Mouse (Mus musculus) kidney, embryonic 14.5 days (tissue): ENCODE results near the gene Hacd2. TPM values are rescaled to one million over a fixed set of nuclear protein-coding genes. Genes with fewer than 3 reads are reported as not detected.

ENCODE experiments used
- ATAC-seq: fragments of 200-750 bp; cut with Nextera tagmentation; 2 replicates; pipeline ENCODE4 v1.8.0; 2017; ENCODE audit warnings: moderate number of reproducible peaks, mild to moderate bottlenecking, moderate TSS enrichment, moderate library complexity; ENCODE audit not compliant: low FRiP score, low TSS enrichment
- H3K27ac ChIP-seq: fragments of 300-500 bp; sonication (generic); 2 replicates; pipeline ENCODE4 v1.5.1; 2014; ENCODE audit warnings: low read depth, mild to moderate bottlenecking, low read length, moderate library complexity, mixed read lengths
- H3K27me3 ChIP-seq: fragments of 300-500 bp; sonication (generic); 2 replicates; pipeline ENCODE4 v1.6.1; 2014; ENCODE audit warnings: mild to moderate bottlenecking, low read length; ENCODE audit not compliant: control insufficient read depth, insufficient read depth
- H3K36me3 ChIP-seq: fragments of 300-500 bp; sonication (generic); 2 replicates; pipeline ENCODE4 v1.6.1; 2014; ENCODE audit warnings: low read length, mixed read lengths; ENCODE audit not compliant: control insufficient read depth, insufficient read depth
- H3K4me1 ChIP-seq: fragments of 300-500 bp; sonication (generic); 2 replicates; pipeline ENCODE4 v1.6.1; 2014; ENCODE audit warnings: low read length, mixed read lengths; ENCODE audit not compliant: control insufficient read depth, insufficient read depth
- H3K4me2 ChIP-seq: fragments of 300-500 bp; sonication (generic); replicated peaks from 2 replicates; pipeline ENCODE4 v1.6.1; 2014; ENCODE audit warnings: low read depth, mild to moderate bottlenecking, low read length
- H3K4me3 ChIP-seq: fragments of 300-500 bp; sonication (generic); 2 replicates; pipeline ENCODE4 v1.5.1; 2014; ENCODE audit warnings: mild to moderate bottlenecking, low read length
- H3K9ac ChIP-seq: fragments of 300-500 bp; sonication (generic); 2 replicates; pipeline ENCODE4 v1.6.1; 2014; ENCODE audit warnings: low read depth, mild to moderate bottlenecking, low read length, moderate library complexity
- H3K9me3 ChIP-seq: fragments of 300-500 bp; sonication (generic); 2 replicates; pipeline ENCODE4 v1.6.1; 2016; ENCODE audit warnings: low read length; ENCODE audit not compliant: control insufficient read depth
- WGBS: fragments of 180-500 bp; shearing (Covaris S2); extraction: QIAGEN DNeasy Blood & Tissue Kit; methylation state at CpG from one replicate; pipeline ENCODE4 v1.1.7; 2014; 5-methylcytosine and 5-hydroxymethylcytosine counted together
- polyA plus RNA-seq: library from polyadenylated mRNA; unstranded; fragments of >200 nt; fragmentation: Nextera tagmentation; extraction: Ambion mirVana; gene quantifications from 2 replicates; pipeline ENCODE4 v1.2.1, GENCODE M21; 2014

The Hacd2 gene
- polyA plus RNA-seq, 1 experiment from 2014 or later: 51.4 TPM

DNA sequence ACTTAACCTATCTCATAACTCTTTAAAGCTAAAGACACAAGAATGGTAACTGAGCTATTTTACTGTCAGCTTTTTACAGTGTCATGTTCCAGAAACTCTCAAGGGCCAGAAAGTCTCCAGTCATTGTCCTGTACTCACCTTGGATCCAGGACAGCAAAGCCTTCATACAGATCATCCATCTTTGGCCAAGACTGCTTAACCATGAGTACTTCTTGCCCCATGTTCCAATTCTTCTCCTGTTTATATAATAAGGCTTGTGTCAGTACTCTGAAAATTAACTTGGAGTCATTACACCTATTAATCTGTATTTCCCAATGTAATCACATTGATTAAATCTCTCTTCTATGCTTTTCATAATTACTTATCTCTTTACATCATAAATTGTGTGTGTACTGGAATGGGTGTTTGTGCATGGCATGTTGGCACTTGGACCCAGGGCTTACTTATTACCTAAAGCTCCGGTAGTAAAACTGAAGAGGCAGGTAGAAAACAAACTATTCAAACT is 3.7 kb upstream of the Hacd2 start:
- no peaks in the 10 kb centered on the region for H3K4me1 ChIP-seq
- H3K27me3 ChIP-seq: no peaks in the 10 kb centered on the region
- WGBS: 88% methylated on average over 1 of the region's 1 CpGs
- ATAC-seq: no peak
- no peak overlapping the region for H3K27ac ChIP-seq
- no peak overlapping the region for H3K4me2 ChIP-seq
- H3K36me3 ChIP-seq: no peaks in the 10 kb centered on the region
- H3K4me3 ChIP-seq: no peak overlapping the region
- H3K9me3 ChIP-seq: no peaks in the 10 kb centered on the region
- no peak overlapping the region for H3K9ac ChIP-seq

DNA sequence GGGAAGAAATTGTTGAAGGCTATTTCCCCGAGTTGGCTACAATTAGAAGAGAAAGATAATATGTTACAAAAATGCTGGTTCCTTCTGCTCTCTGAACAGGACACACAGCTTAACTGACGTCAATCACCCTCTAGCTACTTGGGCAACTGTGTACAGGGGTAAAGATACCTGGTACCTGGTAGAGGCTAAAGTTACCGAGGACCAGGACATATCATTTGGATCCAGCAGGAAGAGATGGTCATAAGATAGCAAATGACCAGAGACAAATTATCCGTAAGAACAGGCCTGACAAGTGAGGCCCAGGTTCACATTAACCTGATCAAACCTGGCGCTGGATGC is 356 bp upstream of the Hacd2 start:
- Histone ChIP-seq H3K4me1 (no peaks in the 10 kb centered on the region), H3K4me2 (peak overlapping the region; percentile 65), H3K4me3 (peak overlapping the region; percentile 91), H3K9ac (no peak overlapping the region), H3K9me3 (no peaks in the 10 kb centered on the region), H3K27me3 (no peaks in the 10 kb centered on the region), H3K27ac (no peak overlapping the region), H3K36me3 (peaks cover 7% of the 10 kb centered on the region; the same call in 1 of the 2 replicates)
- ATAC-seq: no peak; the same call in 1 of the 2 replicates
- whole genome bisulfite sequencing: 50% methylated on average over 5 of the region's 5 CpGs

DNA sequence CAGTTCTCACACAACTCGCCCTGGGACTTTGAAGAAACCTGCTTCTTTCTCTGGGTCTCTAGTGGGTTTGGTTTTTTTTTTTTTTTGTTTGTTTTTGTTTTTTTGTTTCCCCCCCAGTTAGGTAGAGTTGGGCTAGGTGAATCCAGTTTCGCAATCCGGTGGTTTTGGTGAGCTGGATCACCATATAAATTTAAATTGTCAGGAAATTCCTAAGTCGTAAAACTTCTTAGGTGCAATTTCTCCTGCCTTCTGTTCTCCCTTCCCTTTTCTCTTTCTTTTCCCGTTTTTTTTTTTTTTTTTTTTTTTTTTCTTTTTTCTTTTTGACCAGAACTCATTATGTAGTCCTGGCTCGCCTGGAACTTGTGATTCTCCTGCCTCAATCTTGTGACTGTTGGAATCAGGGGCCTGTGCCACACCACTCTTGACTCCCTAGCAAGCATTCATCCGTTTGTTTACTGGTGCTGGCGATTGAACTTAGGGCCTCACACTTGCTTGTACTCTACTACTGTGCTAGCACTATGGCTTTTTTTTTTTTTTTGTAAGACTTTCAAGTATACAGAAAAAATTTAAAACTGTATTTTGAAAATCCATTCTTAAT is 1.0 kb downstream of the Hacd2 start:
- ATAC-seq: no peak
- H3K36me3 ChIP-seq: peaks cover 7% of the 10 kb centered on the region; the same call in 1 of the 2 replicates
- H3K4me3 ChIP-seq: peak overlapping the region; percentile 91
- peak overlapping the region; percentile 90 for H3K9ac ChIP-seq
- H3K27me3 ChIP-seq: no peaks in the 10 kb centered on the region
- H3K27ac ChIP-seq: no peak overlapping the region
- 3% methylated on average over 8 of the region's 8 CpGs for WGBS
- H3K4me1 ChIP-seq: no peaks in the 10 kb centered on the region
- peak overlapping the region; percentile 65 for H3K4me2 ChIP-seq
- no peaks in the 10 kb centered on the region for H3K9me3 ChIP-seq

DNA sequence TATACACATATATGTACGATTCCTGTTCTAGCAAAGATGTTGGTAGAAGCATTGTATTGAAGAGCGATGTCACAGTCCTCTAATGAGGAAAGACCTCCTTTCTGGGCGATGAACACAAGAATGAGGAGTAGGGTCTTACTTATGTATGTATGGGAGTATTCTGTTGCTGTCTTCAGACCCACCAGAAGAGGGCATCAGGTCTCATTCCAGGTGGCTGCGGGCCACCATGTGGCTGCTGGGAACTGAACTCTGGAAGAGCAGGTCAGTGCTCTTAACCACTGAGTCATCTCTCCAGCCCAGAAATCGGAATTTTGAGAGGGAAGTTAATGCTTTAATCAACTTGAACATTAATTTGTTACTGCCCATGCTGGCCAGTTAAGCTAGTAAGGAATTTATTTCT is 2.1 kb downstream of the Hacd2 start:
- 91% methylated on average over 5 of the region's 5 CpGs for WGBS
- Histone ChIP-seq H3K4me1 (no peaks in the 10 kb centered on the region), H3K4me2 (no peak overlapping the region), H3K4me3 (no peak overlapping the region), H3K9me3 (no peaks in the 10 kb centered on the region), H3K27me3 (no peaks in the 10 kb centered on the region), H3K27ac (no peak overlapping the region), H3K9ac (no peak overlapping the region), H3K36me3 (peaks cover 13% of the 10 kb centered on the region; the same call in 1 of the 2 replicates)
- no peak for ATAC-seq

DNA sequence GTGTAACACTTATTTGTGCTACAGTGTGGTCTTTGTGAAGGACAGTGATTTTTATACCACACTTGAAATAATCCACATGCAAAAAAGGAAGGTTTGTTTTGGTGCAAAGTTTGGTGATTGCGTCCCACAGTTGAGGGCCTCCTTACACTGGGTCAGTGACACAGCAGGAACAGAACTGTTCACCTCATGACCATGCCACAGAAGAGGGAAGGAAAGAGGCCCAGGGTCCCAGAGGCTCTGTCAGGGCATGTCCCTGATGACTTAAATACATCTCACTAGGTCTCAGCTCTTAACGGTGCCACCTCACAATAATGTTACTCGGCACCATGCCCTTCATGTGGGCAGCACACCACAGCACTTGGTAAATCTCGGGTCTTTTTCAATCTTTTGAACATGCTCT is 3.1 kb downstream of the Hacd2 start:
- Histone ChIP-seq H3K27me3 (no peaks in the 10 kb centered on the region), H3K4me1 (no peaks in the 10 kb centered on the region), H3K4me2 (no peak overlapping the region), H3K9ac (no peak overlapping the region), H3K9me3 (no peaks in the 10 kb centered on the region), H3K27ac (no peak overlapping the region), H3K36me3 (peaks cover 13% of the 10 kb centered on the region; the same call in 1 of the 2 replicates), H3K4me3 (no peak overlapping the region)
- 97% methylated on average over 4 of the region's 4 CpGs for WGBS
- ATAC-seq: no peak

DNA sequence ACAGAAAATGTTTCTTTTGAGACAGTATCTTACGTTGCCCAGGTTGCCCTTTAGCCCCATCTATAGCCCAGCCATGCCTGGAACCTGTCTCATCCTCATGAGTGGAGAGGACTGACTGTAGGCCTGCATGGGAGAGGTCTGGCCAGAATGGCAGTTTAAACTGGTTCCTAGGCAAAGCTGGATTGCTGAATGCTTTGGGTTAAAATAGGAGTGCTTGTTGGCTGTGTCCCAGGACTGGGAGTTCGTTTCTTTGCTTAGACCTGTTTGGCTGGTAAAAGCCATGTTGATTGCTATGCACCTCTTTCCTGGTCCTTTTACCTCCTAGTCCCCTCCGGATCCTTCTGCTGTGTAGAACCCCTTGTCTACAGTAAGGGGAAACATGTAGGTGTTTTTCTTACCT is 11.0 kb downstream of the Hacd2 start:
- Histone ChIP-seq H3K4me1 (0 out of 2 replicates have a peak, but pooled peaks cover 4% of the 10 kb centered on the region), H3K27ac (no peak overlapping the region), H3K9me3 (no peaks in the 10 kb centered on the region), H3K4me3 (no peak overlapping the region), H3K9ac (no peak overlapping the region), H3K36me3 (peaks cover 17% of the 10 kb centered on the region; the same call in 1 of the 2 replicates), H3K27me3 (no peaks in the 10 kb centered on the region), H3K4me2 (no peak overlapping the region)
- WGBS: 75% methylated on average over 3 of the region's 3 CpGs
- no peak for ATAC-seq

DNA sequence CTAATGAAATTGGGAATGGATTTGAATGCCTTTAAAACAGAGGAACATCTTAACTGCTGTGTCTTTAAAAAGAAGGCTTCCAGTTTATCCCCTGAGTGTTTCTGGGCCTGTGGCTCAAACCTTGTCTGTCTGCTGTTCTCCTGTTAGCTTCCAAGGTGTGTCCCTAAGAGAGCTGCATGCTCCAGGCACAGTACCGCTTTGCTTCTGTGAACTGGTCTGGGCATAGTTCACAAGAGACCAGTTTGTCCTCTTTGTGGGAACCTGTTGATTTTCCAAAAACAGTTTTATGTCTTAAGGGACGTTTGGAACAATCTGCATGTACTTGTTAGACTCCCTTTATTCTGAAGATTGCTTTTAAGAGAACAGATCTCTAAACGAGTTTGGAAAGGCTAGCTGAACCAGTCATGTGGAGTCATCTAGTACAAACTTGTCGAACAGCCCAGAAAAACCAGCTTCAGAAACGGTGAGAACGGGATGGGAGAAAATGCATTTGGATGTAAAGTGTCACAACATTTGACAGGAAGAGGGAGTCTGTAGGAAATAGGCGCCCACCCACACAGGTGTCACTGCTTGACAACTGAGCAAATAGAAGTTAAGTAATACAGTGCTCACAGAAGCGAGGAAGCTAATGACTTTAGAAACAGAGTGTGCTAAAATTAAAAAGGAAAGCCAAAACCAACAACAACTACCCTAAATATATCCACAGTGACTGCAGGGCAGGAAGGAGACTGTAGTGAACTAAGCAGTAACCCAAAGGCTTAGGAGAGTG is 11.8 kb downstream of the Hacd2 start:
- H3K4me1 ChIP-seq: 0 out of 2 replicates have a peak, but pooled peaks cover 5% of the 10 kb centered on the region
- no peak overlapping the region for H3K4me2 ChIP-seq
- H3K9ac ChIP-seq: no peak overlapping the region
- ATAC-seq: 0 out of 2 replicates have a peak, but pooled peaks have one; percentile 39
- 43% methylated on average over 8 of the region's 8 CpGs for WGBS
- no peaks in the 10 kb centered on the region for H3K9me3 ChIP-seq
- no peak overlapping the region for H3K27ac ChIP-seq
- H3K36me3 ChIP-seq: peaks cover 11% of the 10 kb centered on the region; the same call in 1 of the 2 replicates
- H3K4me3 ChIP-seq: no peak overlapping the region
- no peaks in the 10 kb centered on the region for H3K27me3 ChIP-seq

DNA sequence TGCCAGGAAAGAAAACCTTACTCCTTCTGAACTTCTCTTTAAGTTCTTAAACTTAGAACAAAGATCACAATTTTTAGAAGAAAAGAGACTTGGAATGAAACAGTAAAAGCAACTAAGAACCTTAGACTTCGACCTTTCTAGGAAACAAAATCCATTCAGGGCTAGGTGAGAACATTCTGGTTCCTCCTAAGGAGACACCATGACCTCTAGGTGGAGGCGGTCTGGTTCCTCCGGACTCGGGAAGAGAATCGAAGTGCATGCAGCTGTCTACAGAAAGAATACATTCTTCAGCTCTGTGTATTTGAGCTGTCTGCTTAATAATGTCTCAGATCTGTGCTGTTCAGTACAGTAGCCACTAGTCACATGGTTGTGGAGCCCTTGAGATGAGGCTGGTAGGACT is 12.7 kb downstream of the Hacd2 start:
- no peak for ATAC-seq
- no peak overlapping the region for H3K4me2 ChIP-seq
- H3K4me3 ChIP-seq: no peak overlapping the region
- H3K27ac ChIP-seq: no peak overlapping the region
- H3K9me3 ChIP-seq: no peaks in the 10 kb centered on the region
- WGBS: 74% methylated on average over 5 of the region's 5 CpGs
- H3K4me1 ChIP-seq: 0 out of 2 replicates have a peak, but pooled peaks cover 5% of the 10 kb centered on the region
- no peaks in the 10 kb centered on the region for H3K27me3 ChIP-seq
- H3K9ac ChIP-seq: no peak overlapping the region
- peaks cover 11% of the 10 kb centered on the region; the same call in 1 of the 2 replicates for H3K36me3 ChIP-seq

DNA sequence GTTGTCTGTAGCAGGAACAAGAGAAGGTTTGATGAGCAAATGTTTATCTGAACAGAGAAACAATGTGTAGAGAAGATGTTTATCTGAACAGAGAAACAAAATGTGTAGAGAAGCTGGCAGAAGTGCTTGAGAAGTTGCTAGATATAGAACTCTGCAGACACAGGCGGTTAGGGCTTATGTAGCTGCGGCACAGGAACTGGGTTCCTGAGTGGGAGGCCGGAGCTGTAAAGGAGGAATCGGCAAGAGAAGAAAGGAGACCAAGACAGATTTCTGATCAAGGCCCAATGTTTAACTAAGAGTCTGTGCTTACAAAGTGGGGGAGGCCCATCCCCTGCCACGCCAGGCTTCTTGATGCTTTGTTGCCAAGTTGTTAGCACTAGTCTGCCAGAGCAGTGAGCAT is 14.5 kb downstream of the Hacd2 start:
- H3K27ac ChIP-seq: no peak overlapping the region
- no peak overlapping the region for H3K4me3 ChIP-seq
- H3K27me3 ChIP-seq: no peaks in the 10 kb centered on the region
- WGBS: 66% methylated on average over 5 of the region's 5 CpGs
- no peak overlapping the region for H3K4me2 ChIP-seq
- no peak for ATAC-seq
- H3K9me3 ChIP-seq: no peaks in the 10 kb centered on the region
- H3K9ac ChIP-seq: no peak overlapping the region
- H3K36me3 ChIP-seq: peaks cover 8% of the 10 kb centered on the region; the same call in 1 of the 2 replicates
- H3K4me1 ChIP-seq: 0 out of 2 replicates have a peak, but pooled peaks cover 5% of the 10 kb centered on the region
